Mouse (Mus musculus) layer of hippocampus, adult 9-10 months (tissue): ENCODE measurements around the gene Zfp36l1.

Source experiments
- DNase-seq: peaks from one replicate; pipeline ENCODE4 v3.0.0; 2022; ENCODE audit warnings: low spot score

The Zfp36l1 gene

GRCm38 (mm10) chr12:80112852-80113551 is at the start of gene Zfp36l1:
Zfp36l1 (minus strand) TSS chr12:80113013.
- no peak for DNase-seq

DNA sequence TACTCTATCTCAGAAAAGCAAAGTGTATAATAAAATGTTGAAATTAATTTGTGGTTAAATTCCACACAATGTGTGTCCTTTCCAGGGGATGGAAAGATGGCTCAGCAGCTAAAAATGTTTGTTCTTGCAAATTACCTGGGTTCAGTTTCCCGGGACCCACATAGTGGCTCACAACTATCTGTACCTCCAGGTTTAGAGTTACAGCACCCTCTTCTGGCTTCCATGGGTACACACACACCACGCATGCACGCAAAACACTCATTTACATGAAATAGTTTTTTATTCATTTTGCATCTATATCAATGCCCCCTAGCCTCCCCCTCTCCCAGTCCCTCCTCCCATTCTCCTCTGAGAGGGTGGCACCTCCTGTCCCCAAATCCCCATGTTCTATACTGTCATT is 49.6 kb upstream of the Zfp36l1 start:
- no peak for DNase-seq

DNA sequence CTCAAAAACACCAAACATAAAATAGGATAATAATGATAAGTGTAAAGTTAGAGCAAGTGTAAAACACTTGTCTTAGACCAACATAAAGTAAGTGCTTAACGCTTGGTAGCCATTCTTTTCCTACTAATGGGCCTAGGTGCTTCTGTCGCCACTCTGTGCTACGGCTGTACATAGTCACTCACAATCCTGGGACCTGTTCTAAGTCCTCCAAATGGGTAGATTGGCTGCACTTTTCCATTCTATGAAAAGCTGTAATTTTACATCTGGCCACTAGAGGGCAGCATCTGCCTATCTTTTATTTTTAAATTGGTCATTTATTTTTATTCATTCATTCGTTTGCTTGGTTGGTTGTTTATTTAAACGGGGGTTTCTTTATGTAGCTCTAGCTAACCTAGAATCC is 44.9 kb upstream of the Zfp36l1 start:
- DNase-seq, result no peak

- DNase-seq, result no peak
These were observed 41.0 kb upstream of the Zfp36l1 start for GRCm38 (mm10) chr12:80153687-80154326.

GRCm38 (mm10) chr12:80153078-80153477 is 40.3 kb upstream of the Zfp36l1 start:
- DNase-seq, result no peak

GRCm38 (mm10) chr12:80151821-80152220 is 39.0 kb upstream of the Zfp36l1 start:
- no peak for DNase-seq

DNA sequence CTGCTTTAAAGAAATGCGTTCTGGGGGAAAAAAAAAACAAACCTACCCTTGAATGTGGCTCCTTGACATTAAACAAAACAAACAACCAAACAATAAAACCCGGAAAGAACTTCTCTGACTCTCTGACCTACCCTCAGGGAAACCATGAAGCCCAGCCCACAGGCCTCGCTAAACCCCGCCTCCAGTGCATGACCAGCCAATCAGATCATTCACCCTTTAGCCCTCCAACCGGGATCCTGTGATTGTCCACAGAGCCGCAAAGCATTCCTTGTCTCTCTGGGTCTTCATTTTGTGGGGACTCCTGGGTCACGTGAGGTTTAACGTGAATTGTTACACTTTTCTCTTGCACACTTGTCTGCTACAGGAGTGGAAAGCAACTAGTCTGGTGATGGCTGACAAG is 37.8 kb upstream of the Zfp36l1 start:
- DNase-seq, result no peak

DNA sequence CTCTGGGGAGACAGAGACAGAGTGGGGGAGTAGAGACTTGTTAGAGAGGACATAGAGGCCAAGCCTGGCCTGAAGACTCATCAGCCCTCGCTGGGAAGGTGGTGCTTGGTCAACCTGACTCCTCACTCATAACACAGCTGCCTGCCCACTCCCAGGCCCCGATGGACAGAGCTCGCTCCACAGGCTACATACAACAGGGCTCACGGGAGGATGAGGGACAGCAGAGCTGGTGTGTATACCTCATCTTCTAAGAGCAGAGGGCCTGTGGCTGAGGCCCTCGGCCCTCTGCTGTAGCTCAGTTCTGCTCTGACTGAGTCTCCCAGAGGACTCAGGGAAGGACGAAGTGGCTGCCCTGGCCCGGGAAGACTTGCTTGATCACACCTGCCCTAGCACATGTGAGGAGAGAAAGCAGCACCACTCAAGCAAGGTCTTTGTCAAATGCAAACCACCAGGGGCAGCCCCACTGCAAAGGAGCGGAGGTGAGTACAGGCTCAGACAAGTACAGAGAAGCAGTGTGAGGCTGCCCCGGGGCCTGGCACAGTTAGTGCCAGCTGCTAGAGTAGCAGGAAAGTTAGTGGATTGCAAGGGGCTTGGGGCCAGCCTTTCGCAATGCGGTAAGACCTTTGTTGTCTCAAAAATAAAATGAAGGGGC is 34.9 kb upstream of the Zfp36l1 start:
- DNase-seq, result no peak

- DNase-seq, result no peak
These were observed 33.7 kb upstream of the Zfp36l1 start for GRCm38 (mm10) chr12:80146227-80147223.

GRCm38 (mm10) chr12:80145365-80145764 is 32.6 kb upstream of the Zfp36l1 start:
- DNase-seq, result no peak

DNA sequence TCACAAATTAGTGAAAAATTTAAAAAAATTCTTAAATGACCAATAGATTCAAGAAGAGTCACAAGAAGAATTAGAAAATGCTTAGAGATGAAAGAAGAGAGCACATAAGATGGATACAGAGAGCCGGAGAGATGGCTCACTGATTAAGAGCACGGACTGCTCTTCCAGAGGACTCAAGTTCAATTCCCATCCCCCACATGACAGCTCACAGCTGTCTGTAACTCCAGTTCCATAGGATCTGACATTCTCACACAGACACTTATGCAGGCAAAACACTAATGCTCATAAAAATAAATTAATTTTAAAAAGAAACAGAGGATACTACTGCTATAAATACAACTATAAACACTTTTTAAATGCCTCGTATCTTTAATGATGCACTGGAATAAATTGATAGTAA is 32.0 kb upstream of the Zfp36l1 start:
- DNase-seq, result no peak

DNA sequence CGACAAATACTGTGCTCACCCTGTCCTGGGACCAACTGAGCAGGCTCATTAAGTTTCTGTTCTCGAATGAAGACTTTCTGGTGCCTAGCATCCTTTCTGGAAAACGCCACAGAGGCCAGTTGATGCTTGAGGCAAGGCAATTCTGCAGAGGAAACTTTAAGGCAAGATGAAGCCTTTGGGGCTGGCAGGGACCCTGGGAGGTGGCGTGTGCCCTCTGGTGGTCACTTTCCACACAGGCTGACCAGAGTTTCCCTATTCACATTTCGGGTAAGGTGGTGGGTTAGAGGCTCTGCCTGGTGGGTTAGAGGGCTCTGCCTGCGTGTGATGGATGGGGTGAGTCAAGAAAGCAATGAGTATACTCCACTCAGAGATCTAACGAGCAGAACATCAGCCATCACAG is 28.7 kb upstream of the Zfp36l1 start:
- no peak for DNase-seq

DNA sequence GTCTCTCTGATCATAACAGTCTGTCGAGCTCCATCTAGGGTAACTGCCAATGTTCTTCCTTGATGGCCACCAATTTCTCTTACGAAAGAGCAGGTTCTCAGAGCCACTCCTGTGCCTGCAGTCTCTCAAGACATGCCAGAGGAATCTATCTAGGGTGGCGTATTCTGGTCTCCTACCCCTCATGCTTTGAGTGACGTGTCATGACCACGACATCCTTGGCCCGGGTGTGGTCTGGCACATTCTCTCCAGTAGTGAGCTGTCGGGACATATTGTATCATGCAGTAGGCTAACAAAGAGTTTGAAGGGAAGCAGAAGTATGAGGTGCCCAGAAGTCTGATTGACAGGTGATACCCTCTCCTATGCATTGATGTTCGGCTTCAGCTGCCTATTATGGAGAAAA is 28.2 kb upstream of the Zfp36l1 start:
- DNase-seq, result no peak

- DNase-seq, result no peak
These were observed 24.9 kb upstream of the Zfp36l1 start for GRCm38 (mm10) chr12:80137744-80138143.

GRCm38 (mm10) chr12:80137246-80137645 is 24.4 kb upstream of the Zfp36l1 start:
- DNase-seq, result no peak

GRCm38 (mm10) chr12:80136264-80136930 is 23.6 kb upstream of the Zfp36l1 start:
- no peak for DNase-seq

DNA sequence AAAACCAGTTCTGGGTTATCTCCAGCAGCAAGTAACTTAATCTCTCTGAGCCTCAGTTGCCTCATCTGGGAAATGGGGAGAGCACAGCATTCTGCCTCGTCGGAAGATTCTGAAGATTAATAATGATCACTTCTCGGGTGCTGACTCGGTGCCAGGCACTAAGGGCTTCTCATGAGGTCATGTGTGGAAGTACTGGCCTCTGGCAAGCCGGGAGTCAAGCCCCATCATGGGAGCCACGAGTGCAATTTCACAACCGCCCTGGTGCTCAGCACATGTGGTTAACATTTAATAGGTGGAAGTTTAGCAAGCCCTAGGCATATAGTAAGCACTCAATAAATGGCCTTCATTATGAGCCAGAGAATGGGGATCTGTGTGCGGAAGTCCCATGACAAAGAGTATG is 22.4 kb upstream of the Zfp36l1 start:
- no peak for DNase-seq

- DNase-seq, result no peak
These were observed 20.3 kb upstream of the Zfp36l1 start for GRCm38 (mm10) chr12:80133011-80133545.

DNA sequence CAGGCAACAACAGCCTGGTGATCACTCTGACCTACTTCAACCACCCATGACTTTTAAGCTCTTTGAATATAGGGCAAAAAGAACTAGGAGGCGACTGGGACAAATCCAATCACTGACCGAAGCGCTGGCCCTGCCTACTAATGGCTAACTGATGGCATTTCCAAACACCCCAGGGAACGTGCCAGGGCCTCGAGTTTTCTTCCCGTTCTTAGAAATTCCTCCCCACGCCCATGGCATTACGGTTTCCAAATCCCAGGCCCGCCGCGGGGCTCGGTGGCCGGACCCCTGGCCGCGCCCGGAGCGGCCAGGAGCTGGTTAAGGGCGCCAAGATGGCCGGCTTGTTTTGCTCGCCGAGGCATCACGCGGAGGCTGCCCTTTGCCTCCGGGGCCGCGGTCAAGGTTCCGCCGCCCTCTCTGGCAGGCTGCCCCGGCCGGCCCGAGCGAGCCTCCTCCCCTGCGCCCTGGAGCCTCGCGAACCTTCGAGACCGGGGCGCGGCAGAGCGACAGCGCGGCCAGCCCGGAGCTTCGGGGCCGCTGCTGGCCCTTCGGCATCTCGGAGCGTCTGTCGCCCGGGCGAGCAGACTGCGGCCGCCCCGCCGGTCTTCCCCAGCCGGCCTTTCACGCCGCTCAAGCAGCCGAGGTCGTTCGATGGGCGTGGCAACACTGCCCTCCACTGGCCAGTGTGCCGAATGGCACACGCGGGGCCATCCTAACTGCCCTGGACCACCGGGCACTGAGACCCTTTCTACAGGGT is 19.6 kb upstream of the Zfp36l1 start:
- DNase-seq, result no peak
